Mouse (Mus musculus) common myeloid progenitor, adult 5-6 weeks (primary cell): ENCODE measurements around the gene Npb. TPM values are rescaled to one million over a fixed set of nuclear protein-coding genes. Genes with fewer than 3 reads are reported as not detected.
"Not testable (repeated sequence)": the region's sequence is repeated elsewhere in the genome, so short reads cannot be mapped to it uniquely, and the experiment has no call there.

Experiments used
- ATAC-seq: replicated peaks from 2 replicates; pipeline ENCODE4 v1.8.0; 2016; ENCODE audit warnings: low read depth, mild to moderate bottlenecking, moderate TSS enrichment, inconsistent platforms; ENCODE audit not compliant: poor library complexity, severe bottlenecking
- total RNA-seq: library from RNA; stranded (forward); fragments of 200-1000, 187-1606 nt; gene quantifications from 2 replicates; pipeline ENCODE4 v1.2.3, GENCODE M21; 2017

Npb gene
- total RNA-seq, 1 experiment from 2014 or later: not detected

DNA sequence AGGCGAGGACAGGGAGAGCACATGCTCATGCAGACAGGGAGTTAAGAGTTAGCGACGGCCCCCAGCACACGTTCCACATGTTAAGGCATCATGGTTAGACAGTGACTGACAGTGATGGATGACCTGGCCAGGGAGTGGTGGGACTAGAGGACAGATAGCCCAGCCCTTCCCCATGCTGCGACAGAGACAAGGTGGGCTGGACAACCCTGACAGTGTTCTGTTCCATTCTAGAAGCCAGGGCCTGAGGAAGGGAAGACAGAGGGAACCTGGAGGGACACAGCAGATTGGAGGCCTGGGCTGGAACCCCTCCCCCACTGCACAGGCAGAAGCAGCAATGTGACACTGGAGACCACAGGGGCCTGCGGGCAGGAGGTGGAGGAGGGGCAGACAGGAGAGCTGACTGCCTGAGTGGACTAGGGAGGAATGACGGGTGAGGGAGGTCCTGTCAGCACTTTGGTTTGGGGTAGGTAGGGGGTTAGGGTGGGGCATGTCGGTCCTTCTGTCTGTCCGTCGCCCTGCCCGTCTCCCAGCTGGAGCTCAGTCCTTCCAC, 29.5 kb upstream of the Npb start:
- no peak for ATAC-seq

DNA sequence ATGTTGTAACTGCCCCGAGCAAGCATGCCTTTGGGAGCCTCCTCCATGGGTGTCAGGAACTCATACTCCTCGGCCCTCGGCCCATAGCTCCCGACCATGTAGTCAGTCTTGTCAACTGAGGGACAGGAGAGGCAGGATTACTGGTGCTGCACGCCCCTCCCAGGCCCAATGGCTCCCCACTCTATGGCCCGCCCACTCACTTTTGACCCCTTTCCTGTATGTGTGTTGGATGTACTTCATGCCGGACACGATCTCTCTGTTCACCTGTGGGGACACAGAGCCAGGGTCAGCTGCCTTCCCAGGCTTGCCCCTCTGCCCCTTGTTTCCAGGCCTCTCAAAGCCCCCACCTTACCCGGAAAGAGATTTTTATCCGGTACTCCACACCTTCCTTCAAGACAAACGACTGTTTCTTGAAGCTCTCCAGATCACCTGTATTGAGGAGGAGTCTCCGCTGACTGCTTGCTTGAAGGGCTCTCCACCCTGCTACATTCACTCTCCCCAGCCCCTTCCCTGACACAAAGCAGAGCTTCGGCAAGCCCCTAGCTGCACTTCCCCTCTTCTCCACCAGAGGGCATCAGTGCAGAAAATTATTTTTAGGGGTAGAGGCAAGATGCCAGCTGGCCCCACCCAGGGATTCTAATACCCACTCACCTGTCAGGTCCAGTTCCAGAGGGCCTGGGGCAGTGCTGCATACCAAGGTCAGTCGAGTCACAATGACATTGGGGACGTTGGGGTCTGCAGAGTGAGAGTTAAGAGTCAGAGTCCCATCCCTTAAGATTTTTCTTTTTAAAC, 28.8 kb upstream of the Npb start:
- 0 out of 2 replicates have a peak, but pooled peaks have one; percentile 12 for ATAC-seq

DNA sequence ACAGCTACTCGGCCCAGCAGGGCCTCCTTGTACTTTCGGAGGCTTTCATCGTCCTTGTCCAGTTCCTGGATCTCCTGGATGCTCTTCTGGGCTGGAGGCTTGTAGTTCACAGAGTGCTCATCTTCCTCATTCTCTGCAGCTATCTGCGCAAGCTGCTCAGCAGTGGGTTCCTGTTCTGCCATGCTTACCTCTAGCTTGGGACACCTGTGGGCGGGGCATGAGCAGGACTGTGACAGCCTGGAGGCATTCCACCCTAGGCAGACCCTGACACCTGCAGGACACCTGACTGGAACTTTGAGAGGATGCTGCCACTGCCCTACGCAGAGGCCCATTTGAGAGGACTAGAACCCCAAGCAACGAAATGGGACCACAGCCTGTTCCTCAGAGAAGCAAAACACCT, 28.1 kb upstream of the Npb start:
- ATAC-seq: no peak

DNA sequence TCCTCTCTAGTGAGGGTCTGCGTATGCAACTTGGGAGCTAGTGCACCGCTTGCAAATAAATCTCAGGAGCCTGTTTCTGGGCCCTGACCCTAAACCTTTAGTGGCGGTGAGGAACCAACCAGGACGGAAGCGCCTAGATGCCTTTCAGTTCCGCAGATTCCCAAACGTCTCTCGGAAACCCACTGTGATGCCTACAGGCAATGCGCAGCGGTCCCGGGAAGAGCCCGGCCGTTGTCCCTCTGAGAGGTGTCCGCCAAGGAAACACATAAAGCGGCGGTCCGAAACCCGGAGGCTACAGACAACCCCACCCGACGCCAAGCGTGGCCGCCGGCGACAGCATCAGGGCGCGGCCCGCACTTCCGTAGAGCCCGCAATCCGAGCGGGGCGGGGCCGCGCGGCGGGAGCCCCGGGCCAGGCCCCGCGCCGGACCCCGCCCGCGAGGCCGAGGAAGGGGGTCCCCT, 27.4 kb upstream of the Npb start:
- no peak for ATAC-seq

DNA sequence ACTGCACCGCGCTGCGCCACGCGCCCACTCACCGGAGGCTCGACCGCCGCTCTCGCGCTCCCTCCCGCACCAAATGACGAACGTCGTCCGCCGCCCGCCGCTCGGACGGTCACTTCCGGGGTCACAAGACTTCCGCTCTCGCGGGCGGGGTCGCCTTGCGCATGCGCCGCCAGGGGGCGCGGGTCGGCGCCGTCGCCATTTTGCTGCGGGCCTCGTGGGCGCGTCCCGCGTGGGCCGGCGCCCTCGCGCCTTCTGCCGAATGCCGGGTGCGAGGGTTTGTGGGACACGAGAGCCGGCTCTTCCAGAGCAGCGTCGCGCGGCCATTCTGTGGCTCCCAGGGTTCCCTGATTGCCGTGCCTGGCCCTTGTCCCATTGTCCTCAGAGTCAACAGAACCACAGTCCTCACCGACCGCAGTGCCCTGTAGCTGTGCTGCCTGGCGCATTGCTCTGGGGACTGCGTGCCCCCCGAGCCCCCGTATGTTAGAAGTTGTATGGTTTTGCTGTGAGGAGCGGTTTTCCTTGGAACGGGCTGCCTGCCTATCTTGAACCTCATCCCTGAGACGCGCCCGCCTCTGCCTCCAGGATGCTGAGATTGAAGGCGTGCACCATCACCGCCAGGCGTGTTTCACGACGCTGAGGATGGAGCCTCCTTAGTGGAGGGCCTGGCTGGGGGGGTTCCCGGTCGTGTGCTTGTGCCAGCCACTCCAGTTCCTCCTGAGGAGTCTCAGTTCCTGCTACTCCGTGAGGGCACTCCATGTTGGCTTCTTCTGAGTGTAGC, 26.6 kb upstream of the Npb start, which contains the start of gene Arhgdia:
Arhgdia (minus strand) TSS at position 135 of the 778 bp plus-strand sequence.
- peak; percentile 55 for ATAC-seq

DNA sequence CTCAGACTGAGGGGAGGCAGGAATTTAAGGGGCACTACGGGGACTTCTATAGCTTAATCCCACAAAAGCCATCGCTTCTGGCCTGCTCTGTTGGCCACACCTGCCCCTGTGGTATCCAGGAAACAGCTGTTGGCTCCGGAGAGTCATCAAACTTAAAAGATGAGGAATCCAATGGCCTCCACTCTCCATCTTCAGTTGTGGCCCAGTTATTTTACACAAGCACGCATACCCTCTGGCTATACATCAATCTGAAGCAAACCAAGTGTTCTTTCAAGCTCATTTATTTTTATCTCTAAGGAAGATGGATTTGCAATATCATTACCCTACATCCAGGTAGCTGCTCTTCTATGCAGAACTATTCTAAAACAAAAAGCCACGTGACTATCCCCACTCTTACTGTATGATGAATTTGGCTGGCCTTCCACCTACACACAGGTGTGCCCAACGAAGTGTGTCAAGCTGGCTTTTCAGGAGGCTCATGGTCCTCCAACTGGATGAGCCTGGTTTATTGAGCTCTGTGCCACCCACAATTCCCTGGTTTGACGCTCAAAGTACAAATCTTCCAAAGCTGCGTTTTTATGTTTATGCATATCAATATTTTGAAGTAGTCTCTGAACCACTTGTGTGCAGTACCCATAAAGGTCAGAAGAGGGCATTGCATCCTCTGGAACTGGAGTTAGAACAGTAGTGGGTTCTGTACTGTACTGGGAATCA, 25.9 kb upstream of the Npb start:
- ATAC-seq: no peak

DNA sequence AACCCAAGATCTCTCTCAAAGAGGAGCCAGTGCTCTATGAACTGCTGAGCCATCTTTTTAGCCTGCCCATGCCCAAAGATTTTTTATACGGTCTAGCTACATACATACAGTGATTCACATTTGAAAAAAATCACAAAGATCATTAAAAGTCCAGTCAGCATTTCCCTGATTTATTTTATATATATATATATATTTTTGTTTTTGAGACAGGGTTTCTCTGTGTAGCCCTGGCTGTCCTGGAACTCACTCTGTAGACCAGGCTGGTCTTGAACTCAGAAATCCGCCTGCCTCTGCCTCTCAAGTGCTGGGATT, 25.3 kb upstream of the Npb start:
- not testable (repeated sequence) for ATAC-seq

DNA sequence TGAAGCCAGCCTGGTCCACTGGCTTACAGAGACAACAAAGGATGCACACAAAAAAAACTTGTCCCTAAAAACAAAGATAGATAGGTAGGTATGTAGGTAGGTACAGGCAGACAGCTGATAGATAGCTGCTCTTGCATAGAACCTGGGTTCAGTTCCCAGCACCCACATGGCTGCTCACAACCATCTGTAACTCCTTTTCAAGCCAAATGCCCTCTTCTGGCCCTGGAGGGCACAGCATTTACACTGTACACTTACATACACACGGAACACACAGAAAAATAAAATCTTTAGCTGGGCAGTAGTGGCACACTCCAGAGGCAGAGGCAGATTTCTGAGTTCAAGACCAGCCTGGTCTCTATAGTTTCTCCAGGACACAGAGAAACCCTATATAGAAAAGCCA, 24.3 kb upstream of the Npb start:
- no peak for ATAC-seq

DNA sequence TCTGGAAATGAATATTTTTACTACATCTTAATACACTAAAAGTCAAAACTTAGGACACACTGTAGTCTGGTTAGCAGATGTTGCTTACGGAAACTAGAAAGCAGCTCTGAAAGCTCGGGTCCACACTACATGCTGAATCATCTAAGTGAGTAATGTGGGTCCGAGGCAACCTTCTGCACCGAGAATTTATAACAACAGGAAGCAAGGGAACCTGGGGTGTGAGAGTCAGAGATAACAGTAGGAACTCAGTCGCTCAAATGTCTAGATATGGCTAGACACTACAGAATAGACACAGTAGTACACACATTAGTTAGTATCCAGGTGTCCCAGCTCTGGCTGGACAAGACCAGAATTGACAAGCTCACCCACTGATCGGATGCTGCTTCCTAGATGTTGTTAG, 19.7 kb upstream of the Npb start:
- peak; percentile 67 for ATAC-seq

DNA sequence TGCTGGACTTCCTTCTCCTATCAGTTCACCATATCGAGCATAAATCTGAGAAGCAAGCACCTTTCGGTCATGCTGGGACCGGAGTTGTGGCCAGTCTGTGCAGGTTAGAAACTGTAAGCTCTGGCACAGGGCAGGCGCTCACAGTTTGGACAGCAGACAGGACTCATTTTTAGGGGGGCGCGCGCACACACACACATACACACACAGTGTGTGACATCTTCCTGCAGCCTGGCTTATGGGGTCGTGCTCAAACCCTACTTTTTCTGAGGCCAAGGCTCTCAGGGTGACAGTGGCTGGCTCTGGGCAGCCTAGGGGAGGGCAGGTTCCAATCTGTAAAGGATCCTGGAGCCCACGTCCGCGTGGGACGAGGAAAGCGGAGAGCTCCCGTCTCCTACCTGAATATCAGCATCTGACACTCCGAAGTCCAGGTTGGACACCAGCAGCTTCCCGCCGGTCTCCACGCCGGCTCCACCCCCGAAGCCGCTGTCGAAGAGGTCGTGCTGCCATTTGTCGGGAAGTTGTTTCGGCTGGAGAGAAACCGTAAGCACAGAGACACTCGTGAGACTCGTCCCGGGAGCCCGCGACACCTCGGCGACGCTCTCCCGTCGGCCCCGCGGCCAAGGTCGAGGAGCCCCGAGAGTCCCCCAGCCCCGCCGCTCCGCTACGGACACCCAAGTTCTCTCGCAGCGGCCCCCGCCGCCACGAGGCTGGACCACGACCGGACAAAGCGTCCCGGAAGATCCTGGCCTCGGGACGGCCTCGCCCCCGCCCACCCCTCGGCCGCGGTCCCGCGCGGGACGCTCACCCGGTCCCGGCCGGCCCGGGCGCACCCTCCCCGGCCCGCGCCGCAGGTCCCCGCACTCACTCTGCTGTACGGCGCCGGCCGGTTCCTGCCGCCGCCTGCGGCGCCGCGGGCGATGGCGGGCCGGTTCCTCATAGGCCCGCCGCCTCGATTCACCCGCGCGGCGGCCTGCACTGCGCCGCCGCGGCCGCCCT, 10.7 kb upstream of the Npb start:
- ATAC-seq: no peak

DNA sequence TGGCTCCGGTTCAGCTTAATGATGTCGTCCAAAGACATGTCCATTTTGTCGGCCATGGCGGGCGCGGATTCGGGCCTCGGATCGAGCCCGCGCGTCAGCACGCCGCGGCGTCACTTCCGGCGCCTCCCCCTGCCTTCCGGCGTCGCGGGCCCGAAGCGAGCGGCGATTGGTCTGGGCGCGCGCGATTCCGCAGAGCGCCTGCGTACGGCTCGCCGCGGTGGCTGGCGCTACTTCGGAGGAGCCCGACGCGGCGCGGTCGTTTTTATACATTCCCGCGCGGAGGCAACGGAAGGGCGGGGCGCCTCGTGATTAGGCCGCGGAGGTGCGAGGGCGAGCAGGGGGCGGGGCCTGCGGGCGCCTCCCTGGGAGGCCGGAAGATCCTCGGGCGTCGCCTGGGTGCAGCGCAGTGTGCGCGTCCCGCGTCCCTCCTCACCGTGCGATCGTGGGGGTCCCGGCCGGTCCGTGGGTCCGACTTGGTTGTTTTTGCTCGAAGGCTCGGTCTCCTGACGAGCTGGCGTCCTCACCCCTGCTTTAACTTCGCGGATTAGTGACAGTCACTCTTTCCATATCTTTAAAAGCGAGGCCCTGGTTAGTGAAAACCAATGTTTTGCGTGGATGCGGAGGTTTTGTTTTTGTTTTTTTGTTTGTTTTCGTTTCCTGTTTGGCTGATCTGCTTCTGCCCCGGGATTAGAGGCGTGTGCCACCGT, 9.8 kb upstream of the Npb start, which contains the start of the genes Alyref and Anapc11:
Alyref (minus strand) TSS at position 83 of the 707 bp plus-strand sequence.
Anapc11 (plus strand) TSS at position 139 of the 707 bp plus-strand sequence.
- peak; percentile 93 for ATAC-seq

DNA sequence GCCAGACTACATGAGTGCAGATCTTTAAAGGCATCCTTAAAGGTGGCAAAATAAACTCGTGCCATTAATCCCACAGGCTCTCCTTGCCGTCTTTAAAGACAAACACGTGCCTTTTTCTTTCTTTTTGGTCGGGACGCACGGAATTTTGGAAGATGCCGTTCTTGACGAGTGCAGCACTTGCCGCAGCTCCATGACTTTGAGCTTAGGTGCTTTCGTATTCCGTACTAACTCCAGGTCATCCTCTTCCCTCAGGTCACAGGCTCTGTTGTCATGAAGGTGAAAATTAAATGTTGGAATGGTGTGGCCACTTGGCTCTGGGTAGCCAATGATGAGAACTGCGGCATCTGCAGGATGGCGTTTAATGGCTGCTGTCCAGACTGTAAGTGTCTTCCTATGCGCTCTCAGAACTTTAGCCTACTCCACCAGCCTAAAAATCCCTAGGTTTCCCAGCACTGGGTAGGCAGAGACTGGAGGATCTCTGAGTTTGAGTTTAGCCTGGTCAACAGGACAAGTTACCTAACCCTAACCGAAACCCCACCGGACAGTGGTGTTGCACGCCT, 9.2 kb upstream of the Npb start:
- ATAC-seq: no peak

DNA sequence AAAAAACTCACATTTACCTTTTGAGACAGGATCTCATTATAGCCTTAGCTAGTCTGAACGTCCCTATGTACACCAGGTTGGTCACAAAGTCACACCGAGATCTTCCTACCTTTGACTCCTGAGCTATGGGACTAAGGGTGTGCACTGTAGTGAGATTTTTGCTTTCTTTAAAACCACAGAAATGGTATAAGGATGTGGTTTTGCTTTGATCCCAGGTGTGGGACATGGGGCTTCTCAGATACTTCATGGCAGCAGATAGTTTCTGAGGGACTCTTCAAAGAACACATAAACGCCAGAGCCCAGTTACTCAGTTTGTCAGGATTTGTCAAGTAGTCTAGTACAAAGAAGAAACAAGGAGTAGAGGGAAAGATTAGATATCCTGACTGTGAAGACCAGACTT, 7.6 kb upstream of the Npb start:
- no peak for ATAC-seq

DNA sequence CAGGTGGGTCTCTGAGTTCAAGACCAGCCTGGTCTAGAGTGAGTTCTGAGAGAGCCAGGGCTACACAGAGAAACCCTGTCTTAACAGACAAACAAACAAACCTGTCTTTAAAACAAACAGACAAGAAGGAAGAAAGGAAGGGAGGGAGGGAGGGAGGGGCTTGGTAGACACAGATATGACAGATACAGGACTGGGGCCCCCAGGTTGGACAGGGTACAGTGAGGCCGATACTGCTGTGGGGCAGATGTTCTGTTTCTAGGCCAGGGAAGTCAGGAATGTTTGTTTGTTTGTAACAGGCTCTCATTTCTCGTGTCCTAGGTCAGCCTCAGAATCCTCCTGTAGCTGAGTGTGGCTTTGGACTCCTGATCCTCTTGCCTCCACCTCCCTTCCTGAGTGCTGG, 4.7 kb upstream of the Npb start:
- no peak for ATAC-seq

DNA sequence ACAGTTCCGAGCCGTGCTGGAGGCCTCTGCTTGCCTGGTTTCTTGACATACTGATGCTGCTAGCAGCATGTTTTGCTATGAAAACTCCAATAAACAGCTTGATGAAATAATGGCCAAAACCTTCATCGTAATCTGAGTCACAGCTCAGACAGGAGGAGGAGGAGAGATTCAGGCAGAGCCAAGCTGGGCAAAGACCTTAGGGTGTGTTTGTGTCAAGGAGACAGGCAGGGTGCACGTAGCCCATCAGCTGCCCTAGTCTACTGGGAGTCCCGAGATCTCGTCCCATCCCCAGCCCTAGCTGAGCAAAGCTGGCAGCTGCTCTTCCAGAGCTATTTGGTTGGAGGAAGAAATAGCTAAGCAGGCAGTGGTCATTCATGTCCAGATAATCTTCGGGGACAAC, 2.6 kb upstream of the Npb start:
- no peak for ATAC-seq

DNA sequence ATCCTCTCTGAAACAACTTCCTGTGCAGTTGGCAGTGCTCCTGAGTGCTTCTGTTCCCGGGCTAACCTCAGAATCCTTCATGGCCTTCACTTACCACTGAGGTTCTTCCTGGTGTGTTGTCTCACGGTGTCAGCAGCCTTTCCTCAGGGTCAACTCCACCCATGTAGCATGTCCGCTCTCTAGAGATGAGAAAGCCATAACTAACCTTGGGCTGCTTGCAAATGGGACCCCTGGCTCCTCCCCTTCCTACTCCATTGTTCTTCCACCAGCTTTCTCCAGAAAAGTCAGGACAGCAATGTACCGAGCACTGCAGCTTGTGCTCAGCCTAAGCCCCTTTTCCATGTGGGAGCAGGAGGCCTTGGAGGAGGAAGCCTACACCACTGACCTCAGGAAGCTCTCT, 1.5 kb upstream of the Npb start:
- no peak for ATAC-seq

DNA sequence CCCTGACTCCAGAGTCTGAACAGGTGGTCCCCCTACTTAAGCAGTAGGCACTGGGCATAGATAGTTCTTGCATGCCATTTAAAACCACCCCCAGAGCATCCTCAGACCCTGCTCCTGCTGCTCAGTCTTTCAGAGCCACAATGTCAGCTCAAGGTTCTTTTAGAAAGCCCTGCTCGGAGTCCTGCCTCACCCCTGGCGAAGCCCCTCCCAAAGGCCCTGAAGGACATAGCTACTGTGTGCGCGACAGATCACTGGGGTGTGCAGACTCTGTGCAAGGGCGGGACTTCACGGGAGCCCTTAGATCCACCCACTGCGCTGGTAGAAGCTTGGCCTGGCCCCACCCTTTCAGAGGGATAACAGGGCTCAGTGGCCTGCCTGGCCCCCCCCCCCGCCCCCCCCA, 973 bp downstream of the Npb start:
- ATAC-seq: no peak

DNA sequence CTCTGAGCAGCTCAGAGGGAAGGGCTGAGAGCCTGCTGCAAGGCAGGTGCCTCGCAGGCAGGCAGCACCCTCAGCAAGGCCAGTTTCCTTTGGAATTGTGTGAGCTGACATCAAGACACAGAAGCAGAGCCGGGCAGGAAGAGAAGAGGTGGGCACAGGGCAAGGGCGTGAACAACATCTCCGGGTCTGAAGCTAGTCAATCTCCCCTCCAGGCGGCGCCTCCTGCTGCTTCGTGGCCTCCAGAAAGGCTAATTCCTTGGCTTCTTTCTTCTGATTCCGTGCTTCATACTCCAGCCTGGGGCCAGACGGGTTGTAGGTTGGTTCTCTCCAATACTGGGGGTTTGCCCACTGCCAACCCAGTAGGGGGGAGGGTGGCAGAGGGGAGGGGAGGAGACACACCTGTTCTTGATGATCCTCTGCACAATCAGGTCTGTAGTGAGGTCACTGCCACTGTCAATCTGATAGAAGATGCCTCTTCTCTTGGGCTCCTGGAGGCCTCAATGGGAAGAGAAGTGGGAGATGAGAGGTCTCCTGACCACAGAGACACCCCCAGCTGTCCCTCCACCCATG, 2.3 kb downstream of the Npb start:
- ATAC-seq: no peak
